Mouse (Mus musculus): Measurements from ENCODE around the gene 9530003J23Rik.
"Not testable (repeated sequence)": the region's sequence is repeated elsewhere in the genome, so short reads cannot be mapped to it uniquely, and the experiment has no call there.

The 9530003J23Rik gene

GRCm38 (mm10) chr10:117238603-117239002, at the start of gene 9530003J23Rik:
TSS of gene 9530003J23Rik (minus strand) at chr10:117238703.
- DNase-seq (ENCODE audit: low read depth, low spot score): no peak

- peak; percentile 91 for DNase-seq (ENCODE audit: low read depth, low spot score)
These were observed 48.8 kb upstream of the 9530003J23Rik start for GRCm38 (mm10) chr10:117287226-117287850.

GRCm38 (mm10) chr10:117286366-117286970, 48.0 kb upstream of the 9530003J23Rik start:
- peak; percentile 95 for DNase-seq (ENCODE audit: low read depth, low spot score)

- not testable (repeated sequence) for DNase-seq (ENCODE audit: low read depth, low spot score)
These were observed 47.1 kb upstream of the 9530003J23Rik start for GRCm38 (mm10) chr10:117285584-117285983.

- peak; percentile 95 for DNase-seq (ENCODE audit: low read depth, low spot score)
These were observed 46.3 kb upstream of the 9530003J23Rik start for GRCm38 (mm10) chr10:117284578-117285520.

- DNase-seq (ENCODE audit: low read depth, low spot score): peak; percentile 94
These were observed 45.5 kb upstream of the 9530003J23Rik start for GRCm38 (mm10) chr10:117283871-117284577.

- DNase-seq (ENCODE audit: low read depth, low spot score): peak; percentile 92
These were observed 44.7 kb upstream of the 9530003J23Rik start for GRCm38 (mm10) chr10:117283196-117283595.

- peak; percentile 97 for DNase-seq (ENCODE audit: low read depth, low spot score)
These were observed 44.0 kb upstream of the 9530003J23Rik start for GRCm38 (mm10) chr10:117282551-117282950.

GRCm38 (mm10) chr10:117282049-117282448, 43.5 kb upstream of the 9530003J23Rik start, which contains the start of gene Lyz2:
TSS of gene Lyz2 (minus strand) at chr10:117282321.
- peak; percentile 100 for DNase-seq (ENCODE audit: low read depth, low spot score)

- DNase-seq (ENCODE audit: low read depth, low spot score): peak; percentile 95
These were observed 42.9 kb upstream of the 9530003J23Rik start for GRCm38 (mm10) chr10:117281381-117281920.

GRCm38 (mm10) chr10:117280000-117280399, 41.5 kb upstream of the 9530003J23Rik start:
- DNase-seq (ENCODE audit: low read depth, low spot score): no peak

- DNase-seq (ENCODE audit: low read depth, low spot score): not testable (repeated sequence)
These were observed 40.0 kb upstream of the 9530003J23Rik start for GRCm38 (mm10) chr10:117278510-117278909.

GRCm38 (mm10) chr10:117277779-117278178, 39.3 kb upstream of the 9530003J23Rik start:
- not testable (repeated sequence) for DNase-seq (ENCODE audit: low read depth, low spot score)

GRCm38 (mm10) chr10:117275681-117276369, 37.3 kb upstream of the 9530003J23Rik start:
- no peak for DNase-seq (ENCODE audit: low read depth, low spot score)

- not testable (repeated sequence) for DNase-seq (ENCODE audit: low read depth, low spot score)
These were observed 36.1 kb upstream of the 9530003J23Rik start for GRCm38 (mm10) chr10:117274645-117275044.

- DNase-seq (ENCODE audit: low read depth, low spot score): peak; percentile 59
These were observed 33.5 kb upstream of the 9530003J23Rik start for GRCm38 (mm10) chr10:117272023-117272422.

GRCm38 (mm10) chr10:117259870-117260269, 21.4 kb upstream of the 9530003J23Rik start:
- no peak for DNase-seq (ENCODE audit: low read depth, low spot score)

GRCm38 (mm10) chr10:117235866-117236265, 2.6 kb downstream of the 9530003J23Rik start:
- no peak for DNase-seq (ENCODE audit: low read depth, low spot score)

GRCm38 (mm10) chr10:117234825-117235224, 3.7 kb downstream of the 9530003J23Rik start:
- no peak for DNase-seq (ENCODE audit: low read depth, low spot score)

GRCm38 (mm10) chr10:117229826-117230225, 8.7 kb downstream of the 9530003J23Rik start:
- no peak for DNase-seq (ENCODE audit: low read depth, low spot score)
